Mouse (Mus musculus): Measurements from ENCODE around the gene Gfpt2. TPM values are rescaled to one million over a fixed set of nuclear protein-coding genes. Genes with fewer than 3 reads are reported as not detected.
"Not testable (repeated sequence)": the region's sequence is repeated elsewhere in the genome, so short reads cannot be mapped to it uniquely, and the experiment has no call there.

Gene Gfpt2
- total and polyA plus RNA-seq, 3 experiments = 0.04 TPM; not detected in 2

- DNase-seq (ENCODE audit: extremely low read depth); H3K79me2 ChIP-seq (replicated peaks; ENCODE audit: control insufficient read depth, extremely low read depth, insufficient read depth, poor library complexity, severe bottlenecking); H3K27me3 ChIP-seq (replicated peaks); H3K36me3 ChIP-seq (replicated peaks in 1 of 2; ENCODE audit: control insufficient read depth in 1 of 2, insufficient read depth in 1 of 2, low read length in 1 of 2); H3K9ac ChIP-seq (ENCODE audit: insufficient read depth, low read depth); dilution Hi-C loops (cut with MboI; ENCODE audit: extremely low pct_ligation_motif_present, extremely low pct_unique_long_range_greater_than_20kb, low sequenced_read_pairs); H3K4me3 ChIP-seq (replicated peaks in 1 of 3; ENCODE audit: low read depth in 2 of 3, low read length in 2 of 3, poor library complexity in 1 of 3); H3K4me2 ChIP-seq (ENCODE audit: insufficient read depth, low read depth, poor library complexity, severe bottlenecking); H3K27ac ChIP-seq (ENCODE audit: insufficient read depth, low read depth); H3K9me3 ChIP-seq (replicated peaks; ENCODE audit: low read length): not testable (repeated sequence)
- peaks cover 10 to 53% of the 10 kb centered on the region in 2 experiments for H3K4me1 ChIP-seq (ENCODE audit: control insufficient read depth in 1 of 2, insufficient read depth in 2 of 2)
- TF ChIP-seq TBP (conservative IDR thresholded peaks at IDR 0.05; ENCODE audit: low read depth, low read length) = 0 out of 2 replicates have a peak, but pooled peaks have one; percentile 17
- in situ Hi-C loops (cut with MboI; ENCODE audit: low pct_ligation_motif_present, low pct_unique_long_range_greater_than_20kb, low sequenced_read_pairs) = loop anchor here (5.0 kb wide), 1 partner anchor 35 kb away; no protein-coding TSS in a partner anchor
Measured at GRCm38 (mm10) chr11:49767497-49767896, 26.5 kb upstream of the Gfpt2 start.

- no peaks in the 10 kb centered on the region for H3K79me2 ChIP-seq (replicated peaks; ENCODE audit: control insufficient read depth, extremely low read depth, insufficient read depth, poor library complexity, severe bottlenecking)
- in situ Hi-C loops (cut with MboI; ENCODE audit: low pct_ligation_motif_present, low pct_unique_long_range_greater_than_20kb, low sequenced_read_pairs) = loop anchor here (5.0 kb wide), 1 partner anchor 36 kb away; no protein-coding TSS in a partner anchor
- TF ChIP-seq ZNF384 (IDR thresholded peaks at IDR 0.05; ENCODE audit: low read depth, low read length) = no peak
- TF ChIP-seq KAT2A (IDR thresholded peaks at IDR 0.05; ENCODE audit: insufficient replicate concordance, low read length) = no peak
- TF ChIP-seq GABPA (IDR thresholded peaks at IDR 0.05; ENCODE audit: insufficient replicate concordance, low read depth, low read length) = no peak
- TF ChIP-seq JUND (conservative IDR thresholded peaks at IDR 0.05; ENCODE audit: low read depth, low read length) = no peak
- no peak for TF ChIP-seq BHLHE40 (IDR thresholded peaks at IDR 0.05; ENCODE audit: low read depth, low read length)
- no peak for TF ChIP-seq MAFK (IDR thresholded peaks at IDR 0.05; ENCODE audit: insufficient replicate concordance, low read length)
- no peak for TF ChIP-seq CTCF (conservative IDR thresholded peaks at IDR 0.05 in 1 of 2, IDR thresholded peaks at IDR 0.05 in 1 of 2; ENCODE audit: low read depth in 2 of 2, low read length in 2 of 2)
- TF ChIP-seq POLR2A (IDR thresholded peaks at IDR 0.05; ENCODE audit: low read depth, low read length) = no peak
- no peak for TF ChIP-seq ELF1 (IDR thresholded peaks at IDR 0.05; ENCODE audit: low read depth, low read length)
- TF ChIP-seq SIN3A (IDR thresholded peaks at IDR 0.05; ENCODE audit: low read length) = no peak
- TF ChIP-seq ZC3H11A (IDR thresholded peaks at IDR 0.05; ENCODE audit: low read depth, low read length) = no peak
- no peak for TF ChIP-seq USF2 (conservative IDR thresholded peaks at IDR 0.05; ENCODE audit: low read depth, low read length)
- TF ChIP-seq UBTF (IDR thresholded peaks at IDR 0.05; ENCODE audit: low read depth, low read length) = no peak
- TF ChIP-seq RCOR1 (conservative IDR thresholded peaks at IDR 0.05; ENCODE audit: low read depth, low read length) = no peak
- no peak for TF ChIP-seq PAX5 (IDR thresholded peaks at IDR 0.05; ENCODE audit: low read length)
- no peak for TF ChIP-seq USF1 (IDR thresholded peaks at IDR 0.05; ENCODE audit: low read depth, low read length)
- no peak for TF ChIP-seq SMC3 (IDR thresholded peaks at IDR 0.05; ENCODE audit: low read depth, low read length)
- TF ChIP-seq TBP (conservative IDR thresholded peaks at IDR 0.05; ENCODE audit: low read depth, low read length) = no peak
- no peak for TF ChIP-seq MXI1 (IDR thresholded peaks at IDR 0.05; ENCODE audit: low read depth, low read length)
- TF ChIP-seq MAZ (IDR thresholded peaks at IDR 0.05; ENCODE audit: low read depth, low read length) = no peak
- H3K4me3 ChIP-seq (replicated peaks in 1 of 3; ENCODE audit: low read depth in 2 of 3, low read length in 2 of 3, poor library complexity in 1 of 3) = no peak overlapping the region
- H3K9ac ChIP-seq (ENCODE audit: insufficient read depth, low read depth) = no peak overlapping the region
- peaks cover 1% of the 10 kb centered on the region for H3K27me3 ChIP-seq (replicated peaks)
- H3K4me1 ChIP-seq (ENCODE audit: control insufficient read depth in 1 of 2, insufficient read depth in 2 of 2) = peaks cover 10 to 49% of the 10 kb centered on the region in 2 experiments
- no peak for DNase-seq (ENCODE audit: extremely low read depth)
- no peak overlapping the region for H3K27ac ChIP-seq (ENCODE audit: insufficient read depth, low read depth)
- dilution Hi-C loops (cut with MboI; ENCODE audit: extremely low pct_ligation_motif_present, extremely low pct_unique_long_range_greater_than_20kb, low sequenced_read_pairs) = no loop called here
- H3K9me3 ChIP-seq (replicated peaks; ENCODE audit: low read length) = no peaks in the 10 kb centered on the region
- H3K36me3 ChIP-seq (replicated peaks in 1 of 2; ENCODE audit: control insufficient read depth in 1 of 2, insufficient read depth in 1 of 2, low read length in 1 of 2) = no peaks in the 10 kb centered on the region
- no peak overlapping the region for H3K4me2 ChIP-seq (ENCODE audit: insufficient read depth, low read depth, poor library complexity, severe bottlenecking)
Measured at GRCm38 (mm10) chr11:49768781-49769180, 25.2 kb upstream of the Gfpt2 start.

All from CH12.LX (cell line).